Mouse (Mus musculus) heart, postnatal 0 days (tissue): ENCODE data around the gene Elavl3.

Experiments
- CTCF ChIP-seq: IDR thresholded peaks from 2 replicates; pipeline ENCODE4 v1.5.1; 2016; ENCODE audit warnings: antibody characterized with exemption, control low read depth, low read depth
- EP300 ChIP-seq: IDR thresholded peaks from 2 replicates; pipeline ENCODE4 v1.6.1; 2016; ENCODE audit warnings: antibody characterized with exemption, low read depth

DNA sequence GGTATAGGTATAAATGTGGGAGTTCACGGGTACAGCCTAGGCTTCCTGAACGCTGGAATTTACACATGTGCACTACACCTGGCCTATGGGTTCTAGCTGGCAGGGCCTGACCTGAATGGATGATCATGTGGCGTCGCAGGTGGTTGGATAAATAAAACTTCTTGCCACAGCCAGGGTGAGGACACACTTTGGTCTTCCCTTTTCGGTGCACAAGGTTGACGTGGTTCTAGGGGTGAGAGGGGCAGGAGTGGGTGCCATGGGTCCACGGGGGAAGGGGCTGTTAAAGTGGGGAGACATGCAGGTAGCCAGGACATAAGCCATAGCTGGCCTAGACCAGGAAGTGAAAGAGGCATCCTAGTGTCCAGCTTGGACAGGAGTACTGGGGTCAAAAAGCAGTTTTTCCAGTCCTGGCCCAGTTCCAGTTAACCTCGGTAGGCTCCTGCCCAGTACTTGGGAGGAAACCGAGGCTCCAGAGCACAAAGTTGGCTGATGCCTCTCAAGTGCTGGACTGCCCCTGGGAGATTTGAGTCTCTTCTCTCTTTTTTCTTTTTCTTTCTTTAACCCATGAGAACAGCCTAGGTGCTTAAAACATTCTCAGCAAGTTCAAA is 4.6 kb upstream of the Elavl3 start:
- TF ChIP-seq CTCF (no peak), EP300 (no peak)
